Mouse (Mus musculus) liver, adult (tissue): ENCODE measurements around the gene Csmd2.

ENCODE experiments used
- GATA4 ChIP-seq: IDR thresholded peaks from 2 replicates; pipeline ENCODE4 v1.6.1; 2014; ENCODE audit warnings: mild to moderate bottlenecking, low read length; ENCODE audit not compliant: insufficient replicate concordance

Gene Csmd2

DNA sequence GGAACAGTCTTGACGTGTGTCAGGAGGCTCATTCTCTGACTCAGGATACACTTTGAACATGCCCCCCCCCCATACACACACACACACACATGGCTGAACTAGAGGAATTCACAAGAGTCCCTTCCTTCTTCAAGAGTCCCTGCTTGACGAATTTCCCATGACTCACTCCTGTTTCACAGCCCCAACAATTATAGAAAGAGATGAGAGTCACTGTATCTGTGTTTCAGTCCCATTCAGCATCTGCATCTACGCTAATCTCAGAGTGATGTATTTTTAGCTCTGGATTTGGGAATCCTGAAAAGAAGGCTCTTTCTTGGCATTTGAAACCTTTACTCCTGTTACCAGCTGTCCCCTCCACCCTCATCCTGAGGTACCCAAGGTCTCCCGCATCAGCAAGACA lies 406.2 kb downstream of the Csmd2 start:
- TF ChIP-seq GATA4: no peak

DNA sequence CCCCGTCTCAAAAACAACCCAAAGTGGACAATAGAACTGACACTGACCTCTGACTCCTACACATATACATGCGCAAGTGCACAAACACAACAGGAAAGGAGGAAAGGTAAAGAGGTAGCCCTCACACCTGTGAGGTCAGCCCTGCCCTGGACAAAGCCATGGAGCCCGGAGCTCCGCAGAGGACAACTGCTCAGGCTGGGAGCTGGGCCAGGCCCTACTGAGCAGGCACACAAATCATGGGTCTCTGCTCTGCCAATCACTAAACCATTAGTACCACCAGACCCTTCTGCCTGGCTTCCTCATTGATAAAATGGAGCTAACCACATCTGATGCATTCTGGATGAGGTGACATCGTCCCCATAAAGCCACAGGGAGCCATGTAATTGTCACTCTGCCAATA lies 409.0 kb downstream of the Csmd2 start:
- TF ChIP-seq GATA4: no peak

DNA sequence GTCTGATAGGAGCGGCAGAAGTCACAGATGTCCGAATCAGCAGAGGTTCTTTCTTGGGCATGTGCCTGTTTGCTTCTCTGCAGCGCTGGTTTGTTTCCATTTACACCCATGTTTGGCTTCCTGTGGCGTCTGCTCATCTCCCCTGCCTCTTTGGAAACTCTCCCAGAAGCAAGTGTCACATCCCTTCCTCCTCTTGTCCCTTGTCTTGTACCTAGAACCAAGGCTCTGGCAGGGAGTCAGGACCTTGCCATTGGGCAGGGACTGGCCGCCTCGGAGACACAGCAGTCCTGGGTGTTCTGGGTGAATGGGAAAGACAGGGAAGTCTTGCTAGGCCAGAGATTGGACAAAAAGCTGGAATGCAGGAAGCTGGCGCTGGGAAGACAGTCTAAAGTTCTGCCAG lies 410.1 kb downstream of the Csmd2 start:
- no peak for TF ChIP-seq GATA4

DNA sequence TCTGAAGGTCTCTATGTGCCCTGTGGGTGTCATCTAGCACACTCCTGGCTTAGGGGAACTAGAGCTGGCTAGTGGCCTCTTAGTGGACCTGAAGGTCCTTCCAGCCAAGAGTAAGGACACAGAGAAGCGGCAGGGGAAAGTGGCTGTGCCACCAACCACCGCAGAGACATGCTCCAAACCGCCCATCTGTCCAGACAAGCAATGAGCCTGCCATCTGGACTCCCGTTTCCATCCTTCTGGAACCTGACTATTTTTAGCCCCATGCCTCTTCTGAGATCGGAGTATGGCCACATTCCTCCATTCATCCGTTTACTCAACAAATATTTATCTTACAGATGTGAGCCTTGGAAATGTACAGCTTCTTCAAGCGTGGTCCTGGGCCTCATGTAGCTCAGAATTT lies 411.3 kb downstream of the Csmd2 start:
- TF ChIP-seq GATA4: no peak

DNA sequence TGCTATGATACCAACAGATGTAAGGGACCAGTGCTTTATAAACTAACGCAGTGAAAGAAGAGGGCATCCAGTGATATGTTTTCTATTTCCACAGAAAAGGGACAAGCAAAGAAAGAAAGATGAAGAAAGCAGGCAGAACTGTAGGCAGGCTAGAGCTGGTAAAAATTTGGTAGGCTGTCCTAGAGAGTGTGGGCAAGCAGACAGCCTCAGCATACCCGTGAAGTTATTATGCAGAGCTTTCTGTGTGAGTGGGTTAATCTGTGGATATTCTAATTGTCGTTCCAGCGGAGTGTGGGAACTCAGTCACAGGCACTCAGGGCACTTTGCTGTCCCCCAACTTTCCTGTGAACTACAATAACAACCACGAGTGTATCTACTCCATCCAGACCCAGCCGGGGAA lies 412.4 kb downstream of the Csmd2 start:
- no peak for TF ChIP-seq GATA4

DNA sequence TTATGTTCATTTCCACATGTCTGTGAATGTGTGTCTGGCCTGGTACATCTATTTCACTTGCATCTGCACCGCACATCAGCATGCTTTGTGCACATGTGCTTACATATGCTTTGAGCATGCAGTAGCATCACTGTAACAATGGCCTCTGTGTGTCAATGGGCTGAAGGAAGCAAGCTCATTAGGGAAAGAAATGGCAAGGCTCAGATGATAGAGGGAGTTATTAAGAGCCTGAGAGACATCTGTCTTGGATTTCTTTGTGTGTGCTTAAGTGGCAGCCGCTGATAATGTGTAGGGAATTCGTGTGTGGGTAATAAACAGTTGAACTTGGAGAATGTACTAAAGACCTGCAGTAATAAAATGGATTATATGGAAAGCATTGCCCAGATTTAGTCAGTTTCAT lies 413.9 kb downstream of the Csmd2 start:
- no peak for TF ChIP-seq GATA4

DNA sequence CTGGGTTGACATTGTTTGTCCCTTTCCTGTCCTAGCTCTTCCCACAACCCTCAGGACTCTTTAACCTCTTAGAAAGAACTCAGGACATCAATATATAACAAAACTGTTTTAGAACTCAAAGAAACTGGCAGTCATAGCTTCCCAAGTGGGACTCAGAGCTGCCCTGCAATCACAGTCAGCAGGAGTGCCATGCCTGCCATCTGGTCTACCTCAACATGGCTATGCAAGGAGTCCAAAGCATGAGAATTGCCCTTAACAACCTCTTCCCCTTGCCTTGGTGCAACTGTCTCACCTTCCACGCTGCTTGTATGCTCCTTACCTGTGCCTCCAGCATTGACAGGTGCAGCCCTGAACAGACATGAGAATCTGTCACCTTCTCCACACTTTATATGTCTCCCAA lies 415.0 kb downstream of the Csmd2 start:
- no peak for TF ChIP-seq GATA4

DNA sequence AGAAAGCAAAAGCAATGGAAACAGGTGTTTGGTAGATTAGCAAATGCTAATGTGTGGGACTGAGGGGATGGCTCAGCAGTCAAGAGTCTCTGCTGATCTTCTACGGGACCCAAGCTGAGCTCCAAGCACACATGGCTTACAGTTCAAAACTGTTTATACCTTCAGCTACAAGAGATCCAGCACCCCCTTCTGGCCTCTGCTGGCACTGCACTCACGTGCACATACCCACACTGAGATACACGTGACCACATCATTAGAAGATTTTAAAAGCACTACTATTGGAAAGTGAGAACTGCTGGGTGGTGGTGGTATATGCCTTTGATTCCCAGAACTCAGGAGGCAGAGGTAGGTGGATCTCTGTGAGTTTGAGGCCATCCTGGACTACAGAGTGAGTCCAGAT lies 417.9 kb downstream of the Csmd2 start:
- no peak for TF ChIP-seq GATA4

DNA sequence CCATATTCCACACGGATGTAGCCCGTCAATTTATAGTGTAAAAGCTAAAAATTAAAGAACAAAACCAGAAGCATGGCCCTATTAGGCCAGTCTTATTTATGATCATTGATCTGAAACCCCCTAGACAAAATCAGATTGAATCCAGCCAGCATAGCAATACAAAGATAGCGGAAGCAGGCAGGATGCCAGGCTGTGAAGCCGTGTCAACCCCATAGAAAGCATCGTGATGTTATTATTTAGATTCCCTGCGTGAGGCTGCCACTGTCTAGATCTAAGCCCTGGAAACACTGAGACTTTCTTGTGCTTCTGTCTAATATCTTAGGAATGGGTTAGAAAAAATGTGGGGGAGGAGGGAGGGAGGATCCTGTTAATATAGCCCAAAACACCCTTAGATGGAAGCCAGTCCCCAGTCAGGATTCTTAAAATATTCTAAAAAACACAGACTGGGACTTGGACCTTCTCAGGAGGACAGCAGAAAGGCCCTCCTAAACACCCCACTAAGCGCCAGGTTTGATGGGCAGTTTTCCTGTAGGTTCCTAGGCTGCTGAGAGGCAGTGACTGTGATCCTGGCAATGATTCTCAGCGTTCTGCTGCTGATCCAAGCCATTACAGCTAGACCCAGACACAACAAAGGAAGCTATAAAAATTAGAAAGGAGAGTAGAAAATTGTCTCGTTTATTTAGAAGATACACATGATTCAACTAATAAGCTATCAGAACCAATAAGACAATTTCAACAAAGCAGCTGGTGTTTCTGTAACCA lies 419.6 kb downstream of the Csmd2 start:
- no peak for TF ChIP-seq GATA4

DNA sequence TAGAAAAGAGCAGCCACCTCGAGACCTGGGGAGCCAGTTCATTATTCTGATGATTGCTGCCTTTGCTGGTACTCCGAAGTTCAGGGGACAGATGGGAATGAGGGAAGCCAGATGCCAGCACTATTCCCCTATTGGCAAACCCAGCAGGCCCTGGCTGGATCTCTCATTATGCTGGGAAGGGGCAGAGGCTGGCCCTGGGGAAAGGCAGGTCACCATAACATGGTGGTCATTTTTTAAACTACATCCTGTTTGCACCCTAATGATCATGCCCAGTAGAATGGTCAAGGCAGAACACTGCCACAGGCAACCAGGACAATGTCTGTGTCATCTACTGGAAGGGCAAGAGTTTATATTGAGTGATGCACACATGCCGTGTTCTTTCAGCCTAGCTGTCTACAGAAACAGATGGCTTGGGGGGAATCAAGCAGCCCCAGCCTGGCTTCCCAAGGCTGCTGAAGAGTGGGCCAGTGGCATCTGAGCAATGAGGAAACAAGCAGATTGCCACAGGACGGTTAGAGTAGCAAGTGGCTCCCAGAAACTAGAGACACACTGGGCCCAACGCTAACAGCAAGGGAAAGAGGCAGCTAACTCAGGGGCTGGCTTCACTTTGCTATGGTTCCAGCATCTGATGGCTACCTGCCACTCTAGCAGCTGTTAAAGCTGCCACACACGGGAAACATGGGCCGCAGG lies 424.4 kb downstream of the Csmd2 start:
- no peak for TF ChIP-seq GATA4

DNA sequence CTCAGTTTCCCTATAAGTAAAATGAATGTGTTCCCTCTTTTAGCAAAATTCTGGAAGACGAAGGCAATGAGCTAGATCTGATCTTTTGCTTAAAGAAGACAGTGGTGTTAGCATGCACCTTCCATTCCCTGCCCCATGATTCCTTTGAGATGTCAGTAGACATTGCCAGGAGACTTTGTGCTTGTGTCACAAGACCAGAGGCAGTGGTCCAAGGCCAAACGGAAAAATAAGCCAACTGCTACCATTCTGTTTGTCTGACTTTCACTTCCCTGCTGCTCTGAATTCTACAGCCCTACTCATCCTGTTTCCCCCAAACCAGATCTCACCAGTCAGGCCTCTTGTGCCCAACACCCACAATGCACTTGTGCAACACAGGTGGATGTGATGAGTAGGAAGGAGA lies 427.1 kb downstream of the Csmd2 start:
- no peak for TF ChIP-seq GATA4

DNA sequence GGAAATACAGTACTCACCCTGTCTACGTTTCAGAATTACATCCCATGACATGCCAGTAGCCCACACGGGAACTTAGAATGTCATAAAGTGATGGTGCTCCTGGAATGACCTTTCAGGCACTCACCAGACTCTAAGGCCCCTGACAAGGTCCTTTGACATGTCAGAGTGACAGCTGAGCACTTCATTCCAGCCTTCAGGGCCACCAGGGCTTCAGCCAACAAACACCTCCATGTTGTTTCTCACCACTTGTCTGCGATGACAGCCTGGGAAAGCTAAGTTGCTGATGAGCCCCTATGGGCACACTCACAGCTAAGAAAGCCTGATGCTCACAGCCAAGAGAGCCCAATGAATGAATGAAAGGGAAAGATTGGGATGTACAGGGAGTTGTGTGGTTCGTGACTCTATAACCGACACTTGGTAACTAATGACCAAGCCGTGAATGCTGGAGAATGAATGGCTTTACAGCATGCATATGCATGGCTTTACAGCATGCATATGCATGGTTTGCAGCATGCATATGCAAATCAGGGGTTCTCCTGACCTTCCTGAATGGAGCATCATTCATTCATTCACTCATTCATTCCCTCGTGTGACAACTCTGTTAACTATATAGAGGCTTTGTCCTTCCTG lies 432.4 kb downstream of the Csmd2 start:
- no peak for TF ChIP-seq GATA4

DNA sequence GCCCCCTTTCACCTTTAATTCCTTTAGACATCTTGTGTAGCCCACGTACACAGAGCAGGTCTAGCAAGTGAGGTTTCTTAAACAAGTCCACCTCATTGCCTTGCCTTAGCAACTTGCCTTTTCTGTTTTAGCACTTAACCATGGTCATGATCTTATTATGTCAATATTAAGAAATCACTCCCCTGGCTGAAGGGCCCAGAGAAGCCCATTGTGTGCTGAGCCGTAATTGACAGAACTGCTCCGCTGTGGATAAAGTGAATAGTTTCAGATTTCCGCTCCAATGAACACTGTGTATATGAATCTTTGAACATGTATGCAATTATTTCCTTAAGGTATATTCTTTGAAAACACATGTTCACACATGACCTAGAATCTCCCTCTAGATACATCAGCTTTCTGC lies 434.8 kb downstream of the Csmd2 start:
- TF ChIP-seq GATA4: no peak

DNA sequence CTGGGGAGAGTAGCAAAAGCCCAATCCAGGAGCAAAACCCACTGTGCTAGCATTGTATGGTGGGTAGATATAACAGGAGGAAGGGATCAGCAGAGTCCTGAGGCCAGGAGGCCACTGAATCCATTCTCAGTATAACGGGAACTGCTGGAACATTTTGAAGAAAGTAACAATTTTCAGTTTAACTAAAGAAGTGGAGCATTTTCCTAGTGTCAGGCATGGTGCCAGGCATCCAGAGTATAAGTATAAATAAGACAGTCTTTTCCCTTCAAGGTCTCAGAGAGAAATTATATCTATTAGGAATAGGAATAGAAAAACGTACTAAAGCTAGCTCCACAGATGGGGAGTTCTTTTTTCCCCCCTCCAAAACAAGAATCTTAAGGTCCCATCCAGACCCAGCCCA lies 437.7 kb downstream of the Csmd2 start:
- no peak for TF ChIP-seq GATA4

DNA sequence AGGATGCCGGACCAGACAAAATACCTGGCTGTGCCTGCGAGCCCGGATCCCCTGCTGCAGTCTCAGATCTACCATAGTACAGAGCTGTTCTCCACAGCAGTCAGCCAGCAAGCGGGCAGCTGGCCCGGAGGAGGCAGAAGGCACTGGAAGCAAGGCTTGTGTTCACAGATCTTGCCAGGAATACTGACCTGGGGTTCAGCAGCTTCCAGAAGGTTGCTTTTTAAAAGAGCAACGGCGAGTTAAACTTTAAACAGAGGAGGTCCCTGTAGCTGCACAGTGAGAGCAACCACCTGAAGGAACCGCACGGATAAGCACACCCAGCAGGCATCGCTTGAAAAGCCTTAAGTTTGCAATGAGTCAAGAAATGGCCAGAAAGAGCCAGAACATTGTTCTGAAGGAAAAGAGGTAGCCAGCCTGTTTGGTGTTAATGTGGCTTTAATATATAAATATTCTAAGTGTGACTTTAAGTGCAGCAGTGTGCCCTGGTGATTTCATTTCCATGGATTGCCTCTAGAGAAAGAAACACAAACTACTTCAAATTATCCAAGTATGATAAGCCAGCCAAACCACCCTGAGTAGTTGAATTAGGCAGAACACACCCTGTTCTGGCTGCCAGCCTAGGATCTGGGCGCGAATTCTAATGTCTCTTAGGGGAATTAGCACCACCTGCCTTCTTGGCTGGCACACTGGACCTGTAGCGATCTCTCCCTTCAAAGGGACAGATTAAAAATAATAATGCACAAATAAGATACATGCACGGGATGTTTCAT lies 439.8 kb downstream of the Csmd2 start:
- no peak for TF ChIP-seq GATA4
